Mouse (Mus musculus): ENCODE data around the gene Cxcl17. TPM values are rescaled to one million over a fixed set of nuclear protein-coding genes. Genes with fewer than 3 reads are reported as not detected.
"Not testable (repeated sequence)": the region's sequence is repeated elsewhere in the genome, so short reads cannot be mapped to it uniquely, and the experiment has no call there.

Gene Cxcl17
- total and polyA plus RNA-seq, 3 experiments, result not detected

DNA sequence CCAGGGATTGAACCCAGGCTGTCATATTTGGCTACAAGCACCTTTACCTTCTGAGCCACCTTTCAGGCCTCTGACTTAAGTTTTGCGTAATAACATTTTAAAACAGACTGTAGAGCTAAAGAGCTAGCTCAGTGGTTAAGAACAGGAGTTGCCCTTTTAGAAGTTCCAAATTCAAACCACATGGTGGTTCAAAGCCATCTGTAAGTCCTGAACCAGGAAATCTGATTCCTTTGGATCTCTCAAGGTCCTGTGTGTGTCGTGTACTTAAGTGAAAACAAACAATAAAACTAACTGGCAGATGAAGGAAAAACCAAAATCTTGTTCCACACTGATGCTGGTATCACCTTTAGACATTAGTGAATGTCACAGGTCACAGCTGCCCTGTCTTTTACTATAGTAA, 11.1 kb downstream of the Cxcl17 start:
- TF ChIP-seq KAT2A (IDR thresholded peaks at IDR 0.05; ENCODE audit: insufficient replicate concordance, low read length), result no peak
- no peak for TF ChIP-seq USF2 (conservative IDR thresholded peaks at IDR 0.05; ENCODE audit: low read depth, low read length)
- no peak for TF ChIP-seq ZNF384 (IDR thresholded peaks at IDR 0.05; ENCODE audit: low read depth, low read length)
- no peak for TF ChIP-seq MAX (IDR thresholded peaks at IDR 0.05; ENCODE audit: low read length)
- TF ChIP-seq IRF4 (IDR thresholded peaks at IDR 0.05; ENCODE audit: low read depth, low read length), result no peak
- no peak for TF ChIP-seq POLR2A (IDR thresholded peaks at IDR 0.05; ENCODE audit: low read depth, low read length)
- TF ChIP-seq BHLHE40 (IDR thresholded peaks at IDR 0.05; ENCODE audit: low read depth, low read length), result no peak
- TF ChIP-seq TBP (conservative IDR thresholded peaks at IDR 0.05; ENCODE audit: low read depth, low read length), result no peak
- no peak for TF ChIP-seq MXI1 (IDR thresholded peaks at IDR 0.05; ENCODE audit: low read depth, low read length)
- Histone ChIP-seq H3K27ac (ENCODE audit: insufficient read depth, low read depth) (no peak overlapping the region), H3K9me3 (replicated peaks; ENCODE audit: low read length) (no peaks in the 10 kb centered on the region), H3K36me3 (replicated peaks in 1 of 2; ENCODE audit: control insufficient read depth in 1 of 2, insufficient read depth in 1 of 2, low read length in 1 of 2) (no peaks in the 10 kb centered on the region), H3K4me2 (ENCODE audit: insufficient read depth, low read depth, poor library complexity, severe bottlenecking) (no peak overlapping the region), H3K4me1 (ENCODE audit: control insufficient read depth in 1 of 2, insufficient read depth in 2 of 2) (peaks cover 2 to 5% of the 10 kb centered on the region in 2 experiments; a peak in 3 of 4 replicates), H3K27me3 (replicated peaks) (no peaks in the 10 kb centered on the region), H3K9ac (ENCODE audit: insufficient read depth, low read depth) (no peak overlapping the region), H3K4me3 (replicated peaks in 1 of 3; ENCODE audit: low read depth in 2 of 3, low read length in 2 of 3, poor library complexity in 1 of 3) (no peak overlapping the region), H3K79me2 (replicated peaks; ENCODE audit: control insufficient read depth, extremely low read depth, insufficient read depth, poor library complexity, severe bottlenecking) (no peaks in the 10 kb centered on the region)
- dilution Hi-C loops (cut with MboI; ENCODE audit: extremely low pct_ligation_motif_present, extremely low pct_unique_long_range_greater_than_20kb, low sequenced_read_pairs) (no loop called here), in situ Hi-C loops (cut with MboI; ENCODE audit: low pct_ligation_motif_present, low pct_unique_long_range_greater_than_20kb, low sequenced_read_pairs) (no loop called here)
- no peak for DNase-seq (ENCODE audit: extremely low read depth)

DNA sequence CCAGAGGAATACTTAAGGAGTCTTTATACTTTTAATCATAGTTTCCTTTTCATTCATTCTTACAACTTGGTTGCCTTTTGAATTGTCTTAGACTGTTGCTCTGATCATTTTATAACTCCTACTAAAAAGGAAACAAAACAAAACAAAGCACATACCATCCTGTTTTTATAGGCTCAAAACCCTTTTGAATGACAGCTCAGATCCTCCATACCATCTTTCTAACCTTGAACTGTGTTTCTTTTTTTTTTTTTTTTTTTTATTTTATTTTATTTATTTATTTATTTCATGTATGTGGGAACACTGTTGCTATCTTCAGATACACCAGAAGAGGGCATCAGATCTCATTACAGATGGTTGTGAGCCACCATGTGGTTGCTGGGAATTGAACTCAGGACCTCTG, 13.7 kb downstream of the Cxcl17 start:
- H3K36me3 ChIP-seq (replicated peaks in 1 of 2; ENCODE audit: control insufficient read depth in 1 of 2, insufficient read depth in 1 of 2, low read length in 1 of 2); H3K4me3 ChIP-seq (replicated peaks in 1 of 3; ENCODE audit: low read depth in 2 of 3, low read length in 2 of 3, poor library complexity in 1 of 3); DNase-seq (ENCODE audit: extremely low read depth); in situ Hi-C loops (cut with MboI; ENCODE audit: low pct_ligation_motif_present, low pct_unique_long_range_greater_than_20kb, low sequenced_read_pairs); H3K27me3 ChIP-seq (replicated peaks); dilution Hi-C loops (cut with MboI; ENCODE audit: extremely low pct_ligation_motif_present, extremely low pct_unique_long_range_greater_than_20kb, low sequenced_read_pairs); H3K4me2 ChIP-seq (ENCODE audit: insufficient read depth, low read depth, poor library complexity, severe bottlenecking); H3K9ac ChIP-seq (ENCODE audit: insufficient read depth, low read depth); H3K79me2 ChIP-seq (replicated peaks; ENCODE audit: control insufficient read depth, extremely low read depth, insufficient read depth, poor library complexity, severe bottlenecking); H3K27ac ChIP-seq (ENCODE audit: insufficient read depth, low read depth); H3K9me3 ChIP-seq (replicated peaks; ENCODE audit: low read length): not testable (repeated sequence)
- peaks cover 4 to 16% of the 10 kb centered on the region in 2 experiments for H3K4me1 ChIP-seq (ENCODE audit: control insufficient read depth in 1 of 2, insufficient read depth in 2 of 2)

DNA sequence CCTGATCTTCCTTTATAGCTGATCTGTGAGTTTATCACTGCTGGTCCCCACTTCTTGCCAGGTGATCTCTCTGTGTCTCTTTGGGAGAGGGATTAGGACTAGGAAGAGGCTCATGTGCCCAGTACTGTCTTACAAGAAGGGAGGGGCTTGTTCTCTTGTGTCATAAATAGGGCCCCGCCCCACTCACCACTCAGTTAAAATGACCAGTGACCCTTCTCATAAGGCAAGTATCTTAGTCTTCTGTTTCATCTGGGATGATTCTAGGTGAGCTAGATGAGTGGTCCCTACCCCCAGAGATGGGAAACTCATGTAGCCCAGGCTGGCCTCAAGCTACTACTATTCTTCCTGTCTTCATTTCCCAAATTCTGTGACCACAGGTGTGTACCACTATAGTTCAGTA, 14.1 kb downstream of the Cxcl17 start, which contains the start of gene Lipe:
Gene Lipe, minus strand, starts transcription at position 101 of the 400 bp plus-strand sequence.
- Histone ChIP-seq H3K27ac (ENCODE audit: insufficient read depth, low read depth) (no peak within 1 kb of the TSS), H3K79me2 (replicated peaks; ENCODE audit: control insufficient read depth, extremely low read depth, insufficient read depth, poor library complexity, severe bottlenecking) (no peaks in the 10 kb centered on the region), H3K4me1 (ENCODE audit: control insufficient read depth in 1 of 2, insufficient read depth in 2 of 2) (peaks cover 7 to 20% of the 10 kb centered on the region in 2 experiments), H3K9me3 (replicated peaks; ENCODE audit: low read length) (no peaks in the 10 kb centered on the region), H3K4me3 (replicated peaks in 1 of 3; ENCODE audit: low read depth in 2 of 3, low read length in 2 of 3, poor library complexity in 1 of 3) (no peak within 1 kb of the TSS), H3K27me3 (replicated peaks) (no peaks in the 10 kb centered on the region), H3K9ac (ENCODE audit: insufficient read depth, low read depth) (no peak within 1 kb of the TSS), H3K36me3 (replicated peaks in 1 of 2; ENCODE audit: control insufficient read depth in 1 of 2, insufficient read depth in 1 of 2, low read length in 1 of 2) (no peaks in the 10 kb centered on the region), H3K4me2 (ENCODE audit: insufficient read depth, low read depth, poor library complexity, severe bottlenecking) (no peak within 1 kb of the TSS)
- dilution Hi-C loops (cut with MboI; ENCODE audit: extremely low pct_ligation_motif_present, extremely low pct_unique_long_range_greater_than_20kb, low sequenced_read_pairs), result no loop called here
- in situ Hi-C loops (cut with MboI; ENCODE audit: low pct_ligation_motif_present, low pct_unique_long_range_greater_than_20kb, low sequenced_read_pairs), result no loop called here
- no peak for TF ChIP-seq BHLHE40 (IDR thresholded peaks at IDR 0.05; ENCODE audit: low read depth, low read length)
- no peak for TF ChIP-seq SIN3A (IDR thresholded peaks at IDR 0.05; ENCODE audit: low read length)
- no peak for DNase-seq (ENCODE audit: extremely low read depth)

All from CH12.LX (cell line).